Mouse (Mus musculus): ENCODE measurements around the gene Lgals3bp.
"Not testable (repeated sequence)": the region's sequence is repeated elsewhere in the genome, so short reads cannot be mapped to it uniquely, and the experiment has no call there.

Gene Lgals3bp

GRCm38 (mm10) chr11:118401195-118401594, 697 bp downstream of the Lgals3bp start:
- in situ Hi-C loops (cut with MboI, MseI) = no loop called here

GRCm38 (mm10) chr11:118400566-118400936, 1.3 kb downstream of the Lgals3bp start:
- in situ Hi-C loops (cut with MboI, MseI) = no loop called here

- in situ Hi-C loops (cut with MboI, MseI) = no loop called here
Measured at GRCm38 (mm10) chr11:118399891-118400565, 1.9 kb downstream of the Lgals3bp start.

GRCm38 (mm10) chr11:118397806-118398530, 3.9 kb downstream of the Lgals3bp start:
- in situ Hi-C loops (cut with MboI, MseI) = no loop called here

- in situ Hi-C loops (cut with MboI, MseI) = loop anchor here (5.0 kb wide), 1 partner anchor 97 kb away; no protein-coding TSS in a partner anchor
Measured at GRCm38 (mm10) chr11:118394538-118394937, 7.4 kb downstream of the Lgals3bp start.

GRCm38 (mm10) chr11:118393991-118394390, 7.9 kb downstream of the Lgals3bp start:
- in situ Hi-C loops (cut with MboI, MseI) = loop anchor here (5.0 kb wide), 1 partner anchor 97 kb away; no protein-coding TSS in a partner anchor

- in situ Hi-C loops (cut with MboI, MseI) = not testable (repeated sequence)
Measured at GRCm38 (mm10) chr11:118387816-118388215, 14.1 kb downstream of the Lgals3bp start.

- in situ Hi-C loops (cut with MboI, MseI) = no loop called here
Measured at GRCm38 (mm10) chr11:118379251-118380009, 22.5 kb downstream of the Lgals3bp start.

GRCm38 (mm10) chr11:118378656-118379055, 23.2 kb downstream of the Lgals3bp start:
- in situ Hi-C loops (cut with MboI, MseI) = no loop called here

GRCm38 (mm10) chr11:118376323-118376722, 25.6 kb downstream of the Lgals3bp start:
- in situ Hi-C loops (cut with MboI, MseI) = not testable (repeated sequence)

- in situ Hi-C loops (cut with MboI, MseI) = no loop called here
Measured at GRCm38 (mm10) chr11:118375881-118376280, 26.0 kb downstream of the Lgals3bp start.

GRCm38 (mm10) chr11:118375461-118375860, 26.4 kb downstream of the Lgals3bp start:
- in situ Hi-C loops (cut with MboI, MseI) = no loop called here

GRCm38 (mm10) chr11:118375006-118375405, 26.9 kb downstream of the Lgals3bp start:
- in situ Hi-C loops (cut with MboI, MseI) = no loop called here

- in situ Hi-C loops (cut with MboI, MseI) = no loop called here
Measured at GRCm38 (mm10) chr11:118374506-118374905, 27.4 kb downstream of the Lgals3bp start.

- in situ Hi-C loops (cut with MboI, MseI) = no loop called here
Measured at GRCm38 (mm10) chr11:118372641-118373040, 29.3 kb downstream of the Lgals3bp start.

GRCm38 (mm10) chr11:118371876-118372275, 30.0 kb downstream of the Lgals3bp start:
- in situ Hi-C loops (cut with MboI, MseI) = no loop called here

- in situ Hi-C loops (cut with MboI, MseI) = no loop called here
Measured at GRCm38 (mm10) chr11:118369657-118370056, 32.2 kb downstream of the Lgals3bp start.

GRCm38 (mm10) chr11:118369251-118369650, 32.6 kb downstream of the Lgals3bp start:
- in situ Hi-C loops (cut with MboI, MseI) = no loop called here

- in situ Hi-C loops (cut with MboI, MseI) = no loop called here
Measured at GRCm38 (mm10) chr11:118368330-118368729, 33.6 kb downstream of the Lgals3bp start.

GRCm38 (mm10) chr11:118366559-118366958, 35.3 kb downstream of the Lgals3bp start:
- in situ Hi-C loops (cut with MboI, MseI) = no loop called here

- in situ Hi-C loops (cut with MboI, MseI) = no loop called here
Measured at GRCm38 (mm10) chr11:118366108-118366507, 35.8 kb downstream of the Lgals3bp start.

- in situ Hi-C loops (cut with MboI, MseI) = no loop called here
Measured at GRCm38 (mm10) chr11:118365171-118365570, 36.7 kb downstream of the Lgals3bp start.

All from regulatory T cell (primary cell).